Mouse (Mus musculus): ENCODE measurements around the gene Aurkc.
"Not testable (repeated sequence)": the region's sequence is repeated elsewhere in the genome, so short reads cannot be mapped to it uniquely, and the experiment has no call there.

Aurkc gene

GRCm38 (mm10) chr7:6995251-6995650 lies at the start of gene Aurkc:
Gene Aurkc, plus strand, starts transcription at chr7:6995300.
- in situ Hi-C loops (cut with MboI, MseI), result not testable (repeated sequence)

GRCm38 (mm10) chr7:6948061-6948460 lies 47.0 kb upstream of the Aurkc start:
- in situ Hi-C loops (cut with MboI, MseI), result loop anchor here in 1 of 2 experiments (5.0 kb wide), 1 partner anchor 244 kb away; no protein-coding TSS in a partner anchor

- in situ Hi-C loops (cut with MboI, MseI), result no loop called here
Measured at GRCm38 (mm10) chr7:6956576-6956975, 38.5 kb upstream of the Aurkc start.

GRCm38 (mm10) chr7:6958574-6958973 lies 36.5 kb upstream of the Aurkc start:
- in situ Hi-C loops (cut with MboI, MseI), result no loop called here

- in situ Hi-C loops (cut with MboI, MseI), result no loop called here
Measured at GRCm38 (mm10) chr7:6973566-6973965, 21.5 kb upstream of the Aurkc start.

GRCm38 (mm10) chr7:6976890-6977289 lies 18.2 kb upstream of the Aurkc start:
- in situ Hi-C loops (cut with MboI, MseI), result no loop called here

DNA sequence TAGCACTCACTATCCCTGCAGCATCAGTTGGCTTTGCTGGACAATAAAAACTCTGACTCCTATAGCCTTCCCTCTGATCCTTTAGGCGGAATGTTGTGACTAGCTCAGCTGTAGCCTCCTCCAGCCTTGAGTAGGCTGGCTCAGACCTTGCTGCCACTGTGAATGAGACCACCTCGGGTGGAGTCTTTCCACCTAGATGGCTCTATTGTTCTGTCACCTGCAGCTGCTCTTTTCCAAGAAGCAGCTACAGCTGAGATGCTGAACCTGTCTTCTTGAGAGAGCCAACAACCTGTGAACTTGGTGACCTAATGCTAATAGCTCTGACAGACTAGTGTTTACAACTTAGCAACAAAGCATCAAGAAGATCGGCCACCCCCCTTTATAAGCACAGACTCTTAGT lies 3.8 kb downstream of the Aurkc start:
- in situ Hi-C loops (cut with MboI, MseI), result not testable (repeated sequence)

- in situ Hi-C loops (cut with MboI, MseI), result not testable (repeated sequence)
Measured at GRCm38 (mm10) chr7:7005441-7005840, 10.3 kb downstream of the Aurkc start.

- in situ Hi-C loops (cut with MboI, MseI), result no loop called here
Measured at GRCm38 (mm10) chr7:7027445-7027844, 32.3 kb downstream of the Aurkc start.

DNA sequence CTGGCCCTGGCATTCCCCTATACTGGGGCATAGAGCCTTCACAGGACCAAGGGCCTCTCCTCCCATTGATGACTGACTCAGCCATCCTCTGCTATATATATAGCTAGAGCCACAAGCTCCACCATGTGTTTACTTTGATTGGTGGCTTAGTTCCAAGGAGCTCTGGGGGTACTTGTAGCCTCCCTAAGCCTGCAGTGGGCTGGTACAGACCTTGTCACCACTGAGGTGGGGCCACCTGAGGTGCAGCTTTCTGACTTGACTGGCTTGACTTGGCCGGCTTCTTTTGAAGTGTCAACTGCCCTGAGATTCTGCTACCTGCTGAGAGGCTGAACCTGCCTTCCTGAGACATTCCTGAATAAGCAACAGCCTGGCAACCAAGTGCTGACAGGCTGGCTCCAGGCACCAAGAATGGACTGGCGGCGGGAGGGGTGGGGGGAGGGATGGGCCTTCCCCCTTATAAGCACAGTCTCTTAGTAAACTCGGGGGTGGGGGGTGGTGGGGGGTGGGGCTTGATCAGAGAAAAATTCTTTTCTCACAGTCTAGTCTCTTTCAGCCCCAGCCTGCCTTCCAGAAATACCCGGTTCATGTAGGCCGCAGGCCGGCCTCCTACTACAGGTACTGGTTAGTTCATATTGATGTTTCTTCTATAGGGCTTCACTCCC lies 54.7 kb downstream of the Aurkc start:
- in situ Hi-C loops (cut with MboI, MseI), result not testable (repeated sequence)

Data from T-helper 17 cell (primary cell).